Mouse (Mus musculus) C2C12 (cell line): ENCODE results near the gene Hoxb8. TPM values are rescaled to one million over a fixed set of nuclear protein-coding genes. Genes with fewer than 3 reads are reported as not detected.

Source experiments
- H3K27me3 ChIP-seq: one replicate; pipeline ENCODE4 v1.6.1; 2011; ENCODE audit not compliant: control insufficient read depth, insufficient read depth, insufficient read length
- H3K36me3 ChIP-seq: one replicate; pipeline ENCODE4 v1.6.1; 2011; ENCODE audit not compliant: control insufficient read depth, insufficient read depth
- H3K4me3 ChIP-seq: one replicate; pipeline ENCODE4 v1.5.1; 2011; ENCODE audit warnings: mild to moderate bottlenecking, control low read depth; ENCODE audit not compliant: poor library complexity, insufficient read depth, severe bottlenecking
- H3K79me2 ChIP-seq: one replicate; pipeline ENCODE4 v1.6.1; 2011; ENCODE audit not compliant: control insufficient read depth, insufficient read depth
- H3K79me3 ChIP-seq: one replicate; pipeline ENCODE4 v1.6.1; 2011; ENCODE audit warnings: low read depth, control low read depth
- H3ac ChIP-seq: one replicate; pipeline ENCODE3; 2011; ENCODE audit warnings: low read depth; ENCODE audit not compliant: control insufficient read depth, insufficient read length
- CEBPB ChIP-seq: IDR thresholded peaks from one replicate; pipeline ENCODE4 v1.6.1; 2011; ENCODE audit warnings: low read depth, mild to moderate bottlenecking, control low read depth, moderate library complexity
- CTCF ChIP-seq: IDR thresholded peaks from one replicate; pipeline ENCODE4 v1.5.1; 2011; ENCODE audit not compliant: control insufficient read depth, insufficient read depth, insufficient read length
- FOSL1 ChIP-seq: IDR thresholded peaks from one replicate; pipeline ENCODE4 v1.8.0; 2011; ENCODE audit warnings: mild to moderate bottlenecking, low read length; ENCODE audit not compliant: poor library complexity, insufficient read depth, severe bottlenecking
- MAX ChIP-seq: IDR thresholded peaks from one replicate; pipeline ENCODE4 v1.6.1; 2011; ENCODE audit warnings: mild to moderate bottlenecking, control low read depth
- MYOD1 ChIP-seq: IDR thresholded peaks from one replicate; pipeline ENCODE4 v1.6.1; 2011; ENCODE audit warnings: low read depth; ENCODE audit not compliant: control insufficient read depth, insufficient read length
- MYOG ChIP-seq: IDR thresholded peaks from one replicate; pipeline ENCODE4 v1.6.1; 2011; ENCODE audit not compliant: control insufficient read depth, insufficient read length; ENCODE audit errors: extremely low read depth
- USF1 ChIP-seq: IDR thresholded peaks from one replicate; pipeline ENCODE4 v1.6.1; 2011; ENCODE audit warnings: low read depth, mild to moderate bottlenecking, control low read depth, moderate library complexity
- polyA plus RNA-seq: library from polyadenylated mRNA; unstranded; fragments of >200 nt; fragmentation: generic; extraction: Trizol; gene quantifications from one replicate; pipeline ENCODE4 v1.2.1, GENCODE M21; 2012; ENCODE audit warnings: missing spikeins

Hoxb8 gene
- polyA plus RNA-seq, 1 experiment, result 0.02 TPM

DNA sequence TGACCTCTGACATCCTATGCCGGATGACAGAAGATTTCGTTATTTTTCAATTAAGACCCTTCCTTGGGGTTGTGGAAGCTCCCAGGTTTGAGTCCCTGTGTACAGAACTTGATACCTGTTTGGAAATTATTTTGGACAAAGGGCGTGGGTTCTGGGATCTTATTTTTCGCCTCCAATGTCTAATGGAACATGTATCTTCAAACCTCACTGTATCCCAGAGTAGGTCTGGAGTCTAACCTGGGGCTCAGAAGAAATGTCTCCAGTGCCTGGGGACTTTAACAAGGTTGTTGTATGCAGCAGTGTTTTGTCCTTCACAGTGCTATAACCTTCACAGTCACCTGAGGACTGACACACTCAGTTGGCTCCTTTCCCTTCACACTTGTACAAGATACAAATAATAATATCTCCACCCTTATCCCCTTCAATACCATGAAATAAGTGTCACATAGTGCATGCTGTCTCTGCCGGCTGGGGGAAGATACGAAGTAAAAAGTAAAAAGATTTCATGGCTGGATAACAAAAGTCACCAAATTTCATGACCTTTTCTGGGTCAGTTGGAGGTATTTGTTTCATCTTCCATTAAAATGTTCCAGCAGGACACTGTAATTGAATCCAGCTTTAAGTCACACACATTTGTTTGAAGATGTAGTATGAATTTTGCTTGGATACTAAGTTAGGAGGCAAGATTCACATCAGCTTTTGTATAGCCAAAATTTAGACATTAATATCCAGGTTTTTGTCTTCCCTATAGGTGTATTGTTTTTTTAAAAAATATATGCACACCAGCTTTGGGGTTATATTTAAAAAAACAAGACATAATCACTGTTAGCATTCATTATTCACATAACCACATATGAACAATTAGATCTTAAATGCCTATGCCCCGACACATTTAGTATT lies 14.4 kb upstream of the Hoxb8 start:
- Histone ChIP-seq H3K79me2 (no peaks in the 10 kb centered on the region), H3K79me3 (no peaks in the 10 kb centered on the region), H3K4me3 (no peak overlapping the region), H3K27me3 (peaks cover 91% of the 10 kb centered on the region), H3ac (no peak overlapping the region), H3K36me3 (no peaks in the 10 kb centered on the region)
- TF ChIP-seq FOSL1 (no peak), CEBPB (no peak), MAX (no peak), CTCF (no peak), MYOD1 (no peak), MYOG (no peak), USF1 (no peak)

DNA sequence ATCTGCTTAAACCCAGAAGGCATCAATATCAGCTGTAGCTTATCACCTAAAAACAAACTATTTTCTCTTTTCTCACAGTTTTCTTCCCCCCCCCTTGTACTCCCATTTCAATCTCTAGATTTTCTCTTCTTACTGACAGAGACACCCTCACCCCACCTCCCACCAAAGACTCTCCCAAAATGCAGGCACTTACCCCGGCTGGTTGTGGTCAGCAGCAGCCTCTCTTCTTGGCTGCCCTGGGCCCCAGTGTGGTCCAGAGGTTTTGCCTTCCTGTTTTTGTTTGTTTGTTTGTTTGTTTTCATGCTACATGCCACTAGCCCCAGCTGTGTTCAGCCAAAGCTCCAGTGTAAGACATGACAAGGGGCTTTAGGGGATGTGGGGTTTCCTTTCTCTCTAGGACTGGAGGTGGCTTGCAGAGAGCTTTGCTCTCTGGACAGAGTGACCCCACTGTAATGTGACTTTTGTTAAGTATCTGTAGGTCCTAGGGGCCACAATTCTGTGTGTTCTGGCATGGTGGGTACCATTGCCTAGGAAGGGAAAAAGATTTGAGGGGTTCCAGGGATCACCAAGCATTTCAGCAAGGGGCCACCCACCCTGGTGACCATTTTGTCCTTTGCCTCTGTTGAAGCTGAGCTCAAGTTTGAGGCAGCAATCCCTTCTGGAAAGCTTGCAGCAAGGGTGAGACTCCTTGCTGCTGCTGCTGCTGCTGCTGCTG lies 13.5 kb upstream of the Hoxb8 start:
- Histone ChIP-seq H3ac (no peak overlapping the region), H3K36me3 (no peaks in the 10 kb centered on the region), H3K79me3 (no peaks in the 10 kb centered on the region), H3K4me3 (no peak overlapping the region), H3K27me3 (peaks cover 91% of the 10 kb centered on the region), H3K79me2 (no peaks in the 10 kb centered on the region)
- TF ChIP-seq MYOG (no peak), FOSL1 (no peak), USF1 (no peak), CEBPB (no peak), MYOD1 (no peak), MAX (no peak), CTCF (no peak)

DNA sequence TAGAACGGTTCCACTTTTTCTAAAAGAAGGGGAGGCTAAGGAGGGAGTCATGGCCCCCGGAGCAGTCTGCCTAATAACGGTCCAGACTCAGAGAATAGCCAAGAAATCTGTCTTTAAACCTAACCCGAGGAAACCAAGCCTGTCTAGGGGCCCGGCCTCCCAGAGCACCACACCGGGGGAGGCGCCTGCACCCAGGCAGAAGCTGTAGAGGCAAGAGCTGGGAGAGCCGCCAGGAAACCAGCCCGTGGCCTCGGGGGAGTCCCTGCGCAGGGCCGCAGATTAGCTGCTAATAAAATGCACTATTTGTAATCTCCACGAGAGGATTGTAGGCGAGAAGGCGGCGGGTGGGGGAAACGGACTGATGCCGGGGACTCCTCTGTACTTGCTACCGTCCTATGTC lies 11.8 kb upstream of the Hoxb8 start:
- Histone ChIP-seq H3K79me2 (no peaks in the 10 kb centered on the region), H3K4me3 (no peak overlapping the region), H3K79me3 (no peaks in the 10 kb centered on the region), H3ac (no peak overlapping the region), H3K36me3 (no peaks in the 10 kb centered on the region), H3K27me3 (peaks cover 91% of the 10 kb centered on the region)
- TF ChIP-seq MAX (no peak), MYOD1 (no peak), FOSL1 (no peak), MYOG (no peak), USF1 (no peak), CTCF (no peak), CEBPB (no peak)

DNA sequence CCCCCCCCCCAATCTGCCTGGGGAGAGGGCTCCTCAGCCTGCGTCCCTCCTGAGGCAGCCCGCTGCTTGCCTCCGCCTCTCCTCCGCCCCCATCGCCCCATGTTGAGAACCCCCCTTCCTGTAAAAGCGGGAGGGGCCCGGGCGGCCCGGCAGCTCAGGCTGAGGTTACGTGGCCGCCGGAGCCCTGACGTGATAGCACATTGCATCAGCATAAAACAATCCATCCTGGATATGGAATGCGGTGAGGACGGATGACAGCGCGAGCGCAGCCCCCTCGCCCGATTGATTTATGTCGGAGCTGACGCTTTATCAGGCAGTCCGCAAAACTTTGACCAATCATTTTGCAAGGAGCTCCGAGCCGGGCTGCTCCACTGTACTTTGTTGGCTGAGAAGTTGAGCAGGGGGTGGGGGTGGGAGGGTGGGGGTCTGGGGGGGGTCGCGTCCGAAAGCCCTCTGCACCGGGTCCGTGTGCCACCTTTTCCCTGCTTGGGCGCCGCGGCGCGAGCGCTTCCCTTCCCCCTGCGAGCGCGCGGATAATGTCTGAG lies 10.6 kb upstream of the Hoxb8 start, which contains the start of gene Hoxb9:
Gene Hoxb9 (plus strand): TSS at position 462 of the 545 bp plus-strand sequence.
- Histone ChIP-seq H3K79me2 (no peaks in the 10 kb centered on the region), H3K4me3 (no peak within 1 kb of the TSS), H3ac (no peak within 1 kb of the TSS), H3K36me3 (no peaks in the 10 kb centered on the region), H3K27me3 (peaks cover 94% of the 10 kb centered on the region), H3K79me3 (no peaks in the 10 kb centered on the region)
- TF ChIP-seq MAX (no peak), FOSL1 (no peak), MYOG (no peak), MYOD1 (no peak), USF1 (no peak), CTCF (no peak)

DNA sequence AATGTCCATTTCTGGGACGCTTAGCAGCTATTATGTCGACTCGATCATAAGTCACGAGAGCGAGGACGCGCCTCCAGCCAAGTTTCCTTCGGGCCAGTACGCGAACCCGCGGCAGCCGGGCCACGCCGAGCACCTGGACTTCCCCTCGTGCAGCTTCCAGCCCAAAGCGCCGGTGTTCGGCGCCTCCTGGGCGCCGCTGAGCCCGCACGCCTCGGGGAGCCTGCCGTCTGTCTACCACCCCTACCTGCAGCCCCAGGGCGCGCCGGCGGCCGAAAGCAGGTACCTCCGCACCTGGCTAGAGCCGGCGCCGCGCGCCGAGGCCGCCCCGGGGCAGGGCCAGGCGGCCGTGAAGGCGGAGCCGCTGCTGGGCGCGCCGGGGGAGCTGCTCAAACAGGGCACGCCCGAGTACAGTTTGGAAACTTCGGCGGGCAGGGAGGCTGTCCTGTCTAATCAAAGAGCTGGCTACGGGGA lies 10.1 kb upstream of the Hoxb8 start:
- H3K27me3 ChIP-seq, result peaks cover 93% of the 10 kb centered on the region
- no peaks in the 10 kb centered on the region for H3K79me2 ChIP-seq
- TF ChIP-seq FOSL1 (no peak), CEBPB (no peak), MYOG (no peak), MYOD1 (no peak), USF1 (no peak), CTCF (no peak), MAX (no peak)
- H3K4me3 ChIP-seq, result no peak overlapping the region
- H3K36me3 ChIP-seq, result no peaks in the 10 kb centered on the region
- no peaks in the 10 kb centered on the region for H3K79me3 ChIP-seq
- H3ac ChIP-seq, result no peak overlapping the region
